Mouse (Mus musculus): ENCODE results near the gene Zdhhc6. TPM values are rescaled to one million over a fixed set of nuclear protein-coding genes. Genes with fewer than 3 reads are reported as not detected.

The Zdhhc6 gene
- 106 and 123 TPM in 2 replicates for polyA plus RNA-seq (2016; fragmentation: Nextera tagmentation; extraction: Ambion mirVana)

GRCm38 (mm10) chr19:55315452-55316108, at the start of gene Zdhhc6:
Gene Zdhhc6 (minus strand): TSS chr19:55316032.
- Histone ChIP-seq H3K4me3 (peak within 1 kb of the TSS; percentile 85), H3K27me3 (ENCODE audit: insufficient read depth, poor library complexity, severe bottlenecking) (no peaks in the 10 kb centered on the region), H3K27ac (peak within 1 kb of the TSS; percentile 94), H3K4me1 (replicated peaks) (peaks cover 39% of the 10 kb centered on the region), H3K36me3 (peaks cover 27% of the 10 kb centered on the region), H3K9me3 (no peaks in the 10 kb centered on the region)
- peak; percentile 84 for DNase-seq (ENCODE audit: low spot score)
- WGBS: under 1% methylated on average over 60 of the region's 60 CpGs

GRCm38 (mm10) chr19:55362606-55363005, 46.8 kb upstream of the Zdhhc6 start:
- H3K9me3 ChIP-seq: no peaks in the 10 kb centered on the region
- H3K36me3 ChIP-seq: 0 out of 2 replicates have a peak, but pooled peaks cover 8% of the 10 kb centered on the region
- WGBS: 93% methylated on average over 9 of the region's 9 CpGs

GRCm38 (mm10) chr19:55350673-55351378, 35.0 kb upstream of the Zdhhc6 start:
- Histone ChIP-seq H3K9me3 (no peaks in the 10 kb centered on the region), H3K27me3 (ENCODE audit: insufficient read depth, poor library complexity, severe bottlenecking) (no peaks in the 10 kb centered on the region), H3K4me3 (no peak overlapping the region), H3K4me1 (replicated peaks) (no peaks in the 10 kb centered on the region), H3K27ac (no peak overlapping the region), H3K36me3 (no peaks in the 10 kb centered on the region)
- WGBS: 84% methylated on average over 9 of the region's 9 CpGs
- DNase-seq (ENCODE audit: low spot score): no peak

More at GRCm38 (mm10) chr19:55362606-55363005, 46.8 kb upstream of the Zdhhc6 start:
- Histone ChIP-seq H3K4me3 (no peak overlapping the region), H3K27ac (no peak overlapping the region), H3K27me3 (ENCODE audit: insufficient read depth, poor library complexity, severe bottlenecking) (no peaks in the 10 kb centered on the region), H3K4me1 (replicated peaks) (no peaks in the 10 kb centered on the region)
- no peak for DNase-seq (ENCODE audit: low spot score)

- WGBS: 90% methylated on average over 3 of the region's 3 CpGs
- no peak for DNase-seq (ENCODE audit: low spot score)
- Histone ChIP-seq H3K4me1 (replicated peaks) (no peaks in the 10 kb centered on the region), H3K27me3 (ENCODE audit: insufficient read depth, poor library complexity, severe bottlenecking) (no peaks in the 10 kb centered on the region), H3K36me3 (no peaks in the 10 kb centered on the region), H3K4me3 (no peak overlapping the region), H3K27ac (no peak overlapping the region), H3K9me3 (no peaks in the 10 kb centered on the region)
Measured at GRCm38 (mm10) chr19:55348187-55348586, 32.4 kb upstream of the Zdhhc6 start.

GRCm38 (mm10) chr19:55343274-55343673, 27.4 kb upstream of the Zdhhc6 start:
- no peak overlapping the region for H3K27ac ChIP-seq
- DNase-seq (ENCODE audit: low spot score): no peak
- WGBS: 91% methylated on average over 9 of the region's 9 CpGs
- no peaks in the 10 kb centered on the region for H3K27me3 ChIP-seq (ENCODE audit: insufficient read depth, poor library complexity, severe bottlenecking)
- H3K4me1 ChIP-seq (replicated peaks): no peaks in the 10 kb centered on the region
- H3K4me3 ChIP-seq: no peak overlapping the region
- H3K36me3 ChIP-seq: peaks cover 10% of the 10 kb centered on the region; the same call in 1 of the 2 replicates
- H3K9me3 ChIP-seq: no peaks in the 10 kb centered on the region

GRCm38 (mm10) chr19:55342423-55342822, 26.6 kb upstream of the Zdhhc6 start:
- H3K27me3 ChIP-seq (ENCODE audit: insufficient read depth, poor library complexity, severe bottlenecking): no peaks in the 10 kb centered on the region
- no peak overlapping the region for H3K4me3 ChIP-seq
- peaks cover 10% of the 10 kb centered on the region; the same call in 1 of the 2 replicates for H3K36me3 ChIP-seq
- 96% methylated on average over 7 of the region's 7 CpGs for WGBS
- no peak overlapping the region for H3K27ac ChIP-seq
- no peaks in the 10 kb centered on the region for H3K9me3 ChIP-seq
- DNase-seq (ENCODE audit: low spot score): no peak
- no peaks in the 10 kb centered on the region for H3K4me1 ChIP-seq (replicated peaks)

- no peak overlapping the region for H3K4me3 ChIP-seq
- 83% methylated on average over 3 of the region's 3 CpGs for WGBS
- H3K27ac ChIP-seq: no peak overlapping the region
- H3K36me3 ChIP-seq: peaks cover 10% of the 10 kb centered on the region; the same call in 1 of the 2 replicates
- DNase-seq (ENCODE audit: low spot score): no peak
- no peaks in the 10 kb centered on the region for H3K4me1 ChIP-seq (replicated peaks)
- no peaks in the 10 kb centered on the region for H3K9me3 ChIP-seq
- H3K27me3 ChIP-seq (ENCODE audit: insufficient read depth, poor library complexity, severe bottlenecking): no peaks in the 10 kb centered on the region
Measured at GRCm38 (mm10) chr19:55341377-55341776, 25.5 kb upstream of the Zdhhc6 start.

- Histone ChIP-seq H3K4me3 (no peak overlapping the region), H3K27ac (no peak overlapping the region), H3K36me3 (peaks cover 10% of the 10 kb centered on the region; the same call in 1 of the 2 replicates), H3K27me3 (ENCODE audit: insufficient read depth, poor library complexity, severe bottlenecking) (no peaks in the 10 kb centered on the region), H3K9me3 (no peaks in the 10 kb centered on the region), H3K4me1 (replicated peaks) (no peaks in the 10 kb centered on the region)
- 95% methylated on average over 6 of the region's 6 CpGs for WGBS
- DNase-seq (ENCODE audit: low spot score): no peak
Measured at GRCm38 (mm10) chr19:55340521-55340920, 24.7 kb upstream of the Zdhhc6 start.

GRCm38 (mm10) chr19:55337664-55338063, 21.8 kb upstream of the Zdhhc6 start:
- Histone ChIP-seq H3K4me1 (replicated peaks) (no peaks in the 10 kb centered on the region), H3K4me3 (no peak overlapping the region), H3K36me3 (peaks cover 7% of the 10 kb centered on the region; the same call in 1 of the 2 replicates), H3K9me3 (no peaks in the 10 kb centered on the region), H3K27ac (no peak overlapping the region), H3K27me3 (ENCODE audit: insufficient read depth, poor library complexity, severe bottlenecking) (no peaks in the 10 kb centered on the region)
- no peak for DNase-seq (ENCODE audit: low spot score)
- WGBS: 91% methylated on average over 10 of the region's 10 CpGs

GRCm38 (mm10) chr19:55337066-55337465, 21.2 kb upstream of the Zdhhc6 start:
- Histone ChIP-seq H3K27me3 (ENCODE audit: insufficient read depth, poor library complexity, severe bottlenecking) (no peaks in the 10 kb centered on the region), H3K4me1 (replicated peaks) (no peaks in the 10 kb centered on the region), H3K4me3 (no peak overlapping the region), H3K9me3 (no peaks in the 10 kb centered on the region), H3K36me3 (0 out of 2 replicates have a peak, but pooled peaks cover 3% of the 10 kb centered on the region), H3K27ac (no peak overlapping the region)
- DNase-seq (ENCODE audit: low spot score): no peak
- WGBS: 90% methylated on average over 9 of the region's 9 CpGs

GRCm38 (mm10) chr19:55336441-55336840, 20.6 kb upstream of the Zdhhc6 start:
- no peaks in the 10 kb centered on the region for H3K27me3 ChIP-seq (ENCODE audit: insufficient read depth, poor library complexity, severe bottlenecking)
- no peaks in the 10 kb centered on the region for H3K4me1 ChIP-seq (replicated peaks)
- no peaks in the 10 kb centered on the region for H3K9me3 ChIP-seq
- H3K4me3 ChIP-seq: no peak overlapping the region
- peaks cover 6% of the 10 kb centered on the region for H3K36me3 ChIP-seq
- WGBS: 92% methylated on average over 12 of the region's 12 CpGs
- H3K27ac ChIP-seq: no peak overlapping the region
- no peak for DNase-seq (ENCODE audit: low spot score)

- H3K36me3 ChIP-seq: peaks cover 11% of the 10 kb centered on the region
- 93% methylated on average over 1 of the region's 1 CpGs for whole genome bisulfite sequencing
- H3K27ac ChIP-seq: no peak overlapping the region
- H3K4me1 ChIP-seq (replicated peaks): no peaks in the 10 kb centered on the region
- H3K9me3 ChIP-seq: no peaks in the 10 kb centered on the region
- no peaks in the 10 kb centered on the region for H3K27me3 ChIP-seq (ENCODE audit: insufficient read depth, poor library complexity, severe bottlenecking)
- no peak overlapping the region for H3K4me3 ChIP-seq
- no peak for DNase-seq (ENCODE audit: low spot score)
Measured at GRCm38 (mm10) chr19:55335881-55336280, 20.0 kb upstream of the Zdhhc6 start.

GRCm38 (mm10) chr19:55332641-55333268, 16.9 kb upstream of the Zdhhc6 start:
- Histone ChIP-seq H3K36me3 (peaks cover 41% of the 10 kb centered on the region), H3K4me3 (no peak overlapping the region), H3K4me1 (replicated peaks) (no peaks in the 10 kb centered on the region), H3K27ac (no peak overlapping the region), H3K9me3 (no peaks in the 10 kb centered on the region), H3K27me3 (ENCODE audit: insufficient read depth, poor library complexity, severe bottlenecking) (no peaks in the 10 kb centered on the region)
- DNase-seq (ENCODE audit: low spot score): peak; percentile 68
- WGBS: 89% methylated on average over 8 of the region's 8 CpGs
